Mouse (Mus musculus): ENCODE data around the gene Cttnbp2. TPM values are rescaled to one million over a fixed set of nuclear protein-coding genes. Genes with fewer than 3 reads are reported as not detected.

Cttnbp2 gene
- under 1 TPM; 0.40 to 0.56 TPM for polyA plus RNA-seq (2017; shearing (Covaris generic))

DNA sequence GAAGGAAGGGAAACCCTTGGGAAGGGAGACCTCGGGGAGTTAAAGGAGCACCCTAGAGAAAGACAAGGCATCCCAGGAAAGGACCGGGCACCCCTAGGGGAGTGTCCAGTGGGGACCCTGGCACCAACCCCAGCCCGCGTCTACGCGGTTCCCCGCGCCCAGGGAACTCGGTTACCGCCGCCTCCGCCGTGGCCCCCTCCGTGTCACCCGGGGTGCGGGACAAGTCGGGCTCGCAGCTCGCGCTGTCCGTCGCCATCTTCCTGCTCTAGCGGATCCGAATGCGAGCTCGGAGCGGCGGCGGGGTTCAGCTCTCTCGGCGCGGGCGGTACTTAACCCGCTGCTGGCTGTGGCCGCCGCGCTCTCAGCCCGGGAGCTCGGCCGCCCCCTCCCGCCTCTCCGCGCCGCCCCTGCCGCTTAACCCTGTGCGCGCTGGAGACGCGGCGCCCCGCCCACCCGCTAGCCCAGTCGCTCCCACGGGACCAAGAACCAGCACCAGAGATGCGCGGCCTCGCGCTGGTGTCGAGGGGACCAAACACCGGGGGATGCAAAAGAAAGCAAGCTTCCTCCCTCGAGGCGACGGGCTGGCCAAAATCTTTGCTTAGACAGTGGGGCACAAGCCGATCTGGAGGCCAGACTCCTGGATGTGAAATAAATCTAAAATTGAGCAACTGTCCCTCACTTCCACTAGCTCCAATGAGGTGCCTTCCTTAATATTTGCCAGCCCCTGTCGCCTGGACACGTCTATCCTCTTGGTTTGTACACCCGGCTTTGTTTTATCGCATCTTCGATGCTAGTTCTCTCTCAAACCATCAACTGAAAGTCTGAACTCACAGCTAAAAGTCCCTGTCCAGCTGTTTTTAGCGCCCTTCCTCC lies at the start of gene Cttnbp2:
Gene Cttnbp2, minus strand, starts transcription at position 364 of the 873 bp plus-strand sequence.
- no peak for ATAC-seq

DNA sequence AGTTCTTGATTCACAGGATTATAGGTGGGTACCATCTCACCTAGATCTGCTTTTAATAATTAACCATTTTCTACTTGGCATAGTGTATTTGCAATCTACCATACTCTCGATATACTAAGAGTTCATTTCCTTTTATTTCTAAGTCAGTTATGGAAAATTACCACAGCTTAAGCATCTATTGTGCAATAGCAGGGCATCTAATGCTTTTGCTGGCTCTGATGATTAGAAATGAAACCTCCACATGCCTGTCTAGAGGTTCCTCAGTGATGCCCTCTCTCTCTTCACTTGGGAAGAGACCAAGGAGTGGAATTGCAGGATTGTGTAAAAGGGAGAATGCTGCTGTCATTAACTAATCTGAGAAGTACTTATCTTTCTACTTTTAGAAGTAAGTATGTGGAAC lies 44.4 kb upstream of the Cttnbp2 start:
- ATAC-seq, result no peak

DNA sequence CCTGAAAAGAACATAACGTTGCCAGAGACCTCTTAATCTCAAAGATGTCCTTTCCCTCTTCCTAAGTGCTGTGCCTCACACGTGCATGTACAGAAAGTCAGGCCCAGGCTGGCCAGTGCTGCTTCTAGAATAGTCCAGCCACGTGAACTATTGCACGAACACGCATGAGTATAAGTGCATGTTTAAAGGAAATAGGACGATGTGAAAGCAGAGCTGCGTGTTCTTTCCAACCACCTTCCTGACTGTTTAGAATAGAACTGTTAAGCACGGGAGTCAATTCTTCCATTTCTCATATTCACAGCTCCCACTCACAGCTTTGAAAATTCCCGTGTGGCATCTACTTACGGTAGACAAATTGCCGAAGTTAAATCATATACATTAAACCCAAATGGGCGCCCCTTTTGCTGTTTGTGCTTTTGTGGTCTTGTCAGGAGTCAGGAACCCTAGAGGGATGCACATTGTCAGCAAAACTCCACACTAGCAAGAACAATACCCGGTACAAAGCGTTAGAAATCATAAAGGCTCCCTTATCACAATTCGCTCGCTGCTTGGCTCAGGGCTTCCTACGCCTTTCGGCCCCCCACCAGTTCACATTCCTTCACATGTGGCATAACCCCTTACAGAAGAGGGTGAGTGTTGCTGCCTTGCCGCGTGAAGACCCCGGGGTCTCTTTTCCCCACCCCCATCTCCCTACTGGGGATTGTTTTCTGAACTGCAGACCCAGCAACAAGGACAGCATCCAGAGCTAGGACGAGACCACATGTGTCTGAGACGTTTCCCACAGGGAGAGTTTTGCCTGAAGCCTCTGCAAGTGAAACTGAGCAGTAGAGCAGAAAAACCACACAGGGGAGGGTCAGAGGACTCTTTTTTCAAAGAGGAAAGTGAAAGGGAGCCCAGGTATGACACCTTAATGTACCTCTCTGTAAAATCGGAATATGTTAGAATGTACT lies 33.1 kb upstream of the Cttnbp2 start:
- no peak for ATAC-seq

DNA sequence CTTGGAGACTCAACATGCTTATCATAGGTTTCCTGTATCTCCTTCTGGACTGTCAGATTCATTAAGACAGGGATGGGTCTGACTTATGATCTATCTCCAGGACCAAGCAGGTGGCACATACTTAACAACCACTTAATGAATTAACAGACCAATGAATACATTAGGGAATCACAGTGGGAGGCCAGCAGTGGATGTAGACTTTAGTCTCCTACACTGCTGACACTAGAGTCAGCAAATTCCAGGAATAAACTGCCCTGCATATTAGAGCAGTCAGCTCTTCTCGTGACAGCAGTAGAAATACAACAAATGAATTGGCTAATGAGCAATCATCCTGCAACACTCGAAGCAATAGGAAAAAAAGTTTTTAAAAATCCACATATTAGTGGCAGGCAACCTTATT lies 29.2 kb upstream of the Cttnbp2 start:
- ATAC-seq, result no peak

DNA sequence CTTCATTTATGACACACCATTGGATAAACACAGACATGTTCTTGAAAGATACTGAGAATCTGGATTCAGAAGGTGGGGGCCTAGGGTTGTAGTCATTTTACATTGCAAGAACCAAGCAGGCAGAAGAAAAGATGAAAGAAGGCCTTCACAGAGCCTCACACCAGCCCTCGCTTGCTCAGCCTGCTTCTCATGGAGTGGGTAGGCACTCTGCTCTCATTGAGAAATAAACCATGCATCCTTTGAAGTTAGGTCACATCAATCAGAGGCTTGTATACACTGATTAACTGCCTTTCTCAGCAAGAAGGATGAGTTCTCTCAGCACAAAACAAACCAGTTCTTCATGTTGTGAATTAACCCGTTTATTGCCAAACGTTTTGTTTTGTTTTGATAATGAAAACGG lies 25.8 kb upstream of the Cttnbp2 start:
- ATAC-seq, result no peak

DNA sequence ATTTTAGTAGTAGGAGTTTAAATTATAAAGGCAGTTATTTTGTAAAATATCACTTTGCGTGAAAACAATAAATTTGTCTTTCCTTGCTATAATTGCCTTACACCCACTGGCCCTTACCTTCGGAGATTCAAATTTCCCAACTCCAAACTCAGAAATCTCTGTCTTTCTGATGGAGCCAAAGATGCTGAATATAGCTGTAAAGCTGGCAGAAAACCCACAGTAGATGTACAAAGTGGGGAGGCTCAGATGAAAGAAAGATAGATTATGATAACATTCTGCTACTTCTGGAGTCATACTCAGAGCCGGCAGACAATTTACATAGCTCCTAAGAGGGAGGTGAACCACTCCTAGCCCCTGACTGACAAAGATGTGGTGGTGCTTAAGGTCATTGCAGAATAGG lies 15.8 kb upstream of the Cttnbp2 start:
- no peak for ATAC-seq

DNA sequence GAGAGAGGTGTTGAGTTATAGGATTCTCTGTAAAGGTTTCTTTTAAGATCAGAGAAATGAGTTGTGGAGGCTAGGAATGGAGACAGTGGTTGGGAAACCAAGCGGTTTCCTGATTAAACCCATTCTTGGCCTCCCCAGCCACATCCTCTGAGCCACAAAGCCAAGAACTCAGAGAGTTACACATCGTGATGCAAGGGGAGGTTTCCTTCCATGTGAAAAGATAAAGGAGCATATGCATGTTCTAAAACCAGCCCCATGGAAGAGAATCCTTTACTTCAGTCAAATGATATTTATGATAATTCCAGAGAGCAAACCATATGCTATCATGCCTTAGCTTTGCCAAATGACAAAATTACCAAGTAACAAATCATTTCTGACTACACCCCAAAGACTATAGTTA lies 3.0 kb upstream of the Cttnbp2 start:
- no peak for ATAC-seq

DNA sequence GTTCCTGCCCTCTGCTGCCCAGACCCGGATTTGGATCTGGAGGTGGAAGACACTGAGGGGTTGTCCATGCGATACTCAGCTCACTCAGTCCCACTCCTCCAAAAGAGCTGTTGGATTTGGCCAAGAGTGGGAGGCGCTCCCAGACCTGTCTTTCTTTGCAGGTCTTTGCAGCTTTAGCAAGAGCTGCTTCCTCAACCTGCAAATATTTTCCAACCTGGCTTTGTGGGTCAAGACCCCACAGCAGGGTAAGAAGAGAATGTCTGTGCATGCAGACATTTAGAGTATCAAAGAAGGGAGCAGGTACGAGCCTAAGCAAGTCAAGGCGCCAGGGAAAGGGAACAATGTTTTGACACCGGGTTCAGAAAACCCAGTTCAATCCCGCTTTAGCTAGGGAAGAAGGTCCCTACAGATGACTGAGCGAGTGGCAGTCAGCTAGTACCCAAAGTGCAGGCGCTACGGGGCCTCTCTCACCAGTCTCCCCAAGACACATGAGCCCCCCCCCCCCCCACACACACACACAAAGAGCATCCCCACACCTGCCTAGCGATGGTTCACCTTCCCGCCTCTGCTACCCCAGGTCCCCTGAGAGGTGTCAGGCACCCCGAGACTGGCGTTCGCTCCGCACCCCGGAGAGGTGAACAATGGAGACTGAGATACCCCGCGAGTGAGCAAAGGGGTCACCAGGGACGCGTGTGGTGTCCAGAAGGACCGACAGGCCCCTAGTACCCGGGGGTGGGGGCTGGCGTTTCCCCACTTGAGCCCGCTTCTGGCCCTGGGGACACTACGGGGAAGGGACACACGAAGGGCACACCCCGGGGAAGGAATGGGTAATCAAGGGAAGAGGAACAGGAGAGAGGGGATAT lies 801 bp downstream of the Cttnbp2 start:
- no peak for ATAC-seq

DNA sequence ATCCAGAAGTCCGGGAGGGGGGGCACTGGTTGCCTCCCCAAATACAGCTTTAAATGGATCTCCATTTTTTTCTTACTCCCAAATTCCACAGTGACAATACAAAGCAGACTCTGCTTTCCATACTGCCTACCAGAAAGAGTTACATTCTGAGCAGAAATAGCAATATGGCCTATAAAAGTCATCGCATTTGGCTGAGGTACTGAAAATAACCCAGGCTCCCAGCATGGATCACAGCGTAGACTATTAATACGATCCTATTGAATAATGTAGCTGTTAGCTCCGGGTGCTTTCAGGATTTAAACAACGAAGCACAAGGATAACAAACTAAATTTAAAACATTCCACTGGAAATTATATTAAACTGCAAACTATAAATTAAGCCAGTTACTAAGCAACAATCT lies 2.8 kb downstream of the Cttnbp2 start:
- no peak for ATAC-seq

DNA sequence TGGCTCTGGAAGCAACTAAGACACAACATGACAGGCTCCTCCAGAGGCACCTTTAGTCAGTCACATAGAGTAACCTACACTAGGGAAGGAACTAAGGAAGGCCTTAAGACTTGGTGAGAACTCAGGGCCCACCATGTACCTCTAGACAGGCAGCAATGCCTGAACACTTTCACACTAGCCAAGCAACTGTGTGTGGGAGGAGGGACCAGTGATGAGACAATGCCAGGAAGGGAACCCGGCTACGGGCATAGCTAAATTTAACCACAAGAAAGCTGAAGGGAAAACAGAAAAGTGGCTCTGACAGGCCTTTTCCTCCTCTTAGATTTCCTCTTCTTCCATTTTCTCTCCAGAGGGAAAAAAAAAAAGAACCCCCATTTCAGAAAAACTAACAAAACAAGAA lies 6.6 kb downstream of the Cttnbp2 start:
- no peak for ATAC-seq

DNA sequence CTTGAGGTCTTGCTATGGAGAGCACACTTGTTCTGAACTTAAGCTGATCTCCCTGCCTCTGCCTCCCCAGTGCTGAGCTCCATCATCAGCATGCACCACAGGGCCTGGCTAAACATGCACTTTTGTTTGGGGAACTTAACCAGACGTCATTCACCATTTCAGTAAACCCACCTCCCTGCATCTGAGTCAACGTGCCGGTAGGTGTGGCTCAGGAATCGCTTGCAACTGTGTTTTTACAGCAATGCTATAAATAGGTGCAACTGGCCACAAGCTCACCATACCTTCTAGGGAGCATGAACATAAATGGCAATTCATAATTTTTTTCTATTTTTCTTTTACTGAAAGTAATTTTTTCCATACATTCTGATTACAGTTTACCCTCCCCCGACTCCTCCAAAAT lies 14.8 kb downstream of the Cttnbp2 start:
- no peak for ATAC-seq

DNA sequence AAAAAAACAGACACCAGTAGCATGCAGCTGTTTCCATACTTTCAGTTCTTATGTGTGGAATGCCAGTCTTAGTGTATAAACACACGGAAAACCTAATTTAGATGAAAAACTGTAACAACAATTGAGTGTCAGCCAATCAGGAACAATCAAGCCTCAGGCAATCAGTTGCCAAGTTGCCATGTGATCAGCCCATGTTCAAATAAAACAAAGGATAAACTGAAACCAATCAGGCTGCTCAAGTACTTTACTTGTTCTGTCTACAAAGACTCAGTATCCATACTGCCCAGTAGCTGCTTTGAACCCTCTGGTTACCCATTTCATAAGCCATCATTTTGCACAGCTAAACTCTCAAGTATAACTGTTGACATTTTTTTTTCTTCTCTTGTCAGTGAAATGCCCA lies 21.7 kb downstream of the Cttnbp2 start:
- ATAC-seq, result no peak

DNA sequence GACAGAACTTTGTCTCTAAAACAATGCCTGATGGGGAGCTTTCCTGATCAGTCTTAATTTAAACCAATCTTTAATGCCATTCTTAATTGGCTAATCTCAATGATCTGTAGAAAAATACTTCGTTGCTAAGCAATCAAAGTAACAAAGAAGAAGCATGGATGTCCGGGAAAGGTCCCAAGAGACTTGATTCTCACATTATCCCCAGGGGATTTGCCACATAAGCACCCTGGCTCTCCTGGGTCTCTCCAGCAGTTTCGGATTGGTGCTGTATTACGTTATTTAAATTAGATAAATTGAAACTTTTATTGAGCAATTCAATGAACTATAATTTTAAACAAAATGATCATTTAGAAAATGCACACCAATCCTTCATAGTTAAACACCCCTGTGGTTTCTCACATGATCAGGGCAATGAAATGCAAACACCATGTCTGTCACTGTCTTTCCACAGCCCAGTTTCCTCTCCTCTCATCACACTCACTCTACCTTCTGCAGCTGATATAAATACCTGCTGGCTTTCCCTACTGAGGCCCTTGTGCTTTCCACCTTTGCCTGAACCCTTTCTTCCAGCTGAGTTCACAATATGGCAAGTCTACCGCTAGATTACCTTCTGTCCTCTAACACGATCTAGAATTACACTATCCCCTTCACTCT lies 22.3 kb downstream of the Cttnbp2 start:
- ATAC-seq, result no peak

DNA sequence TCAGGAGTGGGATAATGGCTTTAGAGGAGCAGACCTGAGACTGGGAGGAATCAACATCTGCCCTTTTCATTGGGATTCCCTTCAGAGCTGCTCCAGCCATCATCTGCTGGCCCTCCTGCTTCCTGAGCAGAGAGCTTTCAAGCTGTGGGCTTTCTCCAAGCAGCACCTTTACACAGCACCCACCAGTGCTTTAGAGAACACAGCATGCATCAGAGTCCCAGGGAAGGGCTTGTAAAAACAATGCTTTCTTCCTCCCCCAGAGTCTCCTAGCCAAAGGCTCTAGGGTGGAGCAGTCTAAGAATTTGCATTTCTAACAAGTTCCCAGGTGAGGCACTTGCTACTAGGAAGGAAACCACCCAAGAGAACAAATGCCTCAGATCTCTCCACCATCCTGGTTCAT lies 29.6 kb downstream of the Cttnbp2 start:
- ATAC-seq, result no peak

DNA sequence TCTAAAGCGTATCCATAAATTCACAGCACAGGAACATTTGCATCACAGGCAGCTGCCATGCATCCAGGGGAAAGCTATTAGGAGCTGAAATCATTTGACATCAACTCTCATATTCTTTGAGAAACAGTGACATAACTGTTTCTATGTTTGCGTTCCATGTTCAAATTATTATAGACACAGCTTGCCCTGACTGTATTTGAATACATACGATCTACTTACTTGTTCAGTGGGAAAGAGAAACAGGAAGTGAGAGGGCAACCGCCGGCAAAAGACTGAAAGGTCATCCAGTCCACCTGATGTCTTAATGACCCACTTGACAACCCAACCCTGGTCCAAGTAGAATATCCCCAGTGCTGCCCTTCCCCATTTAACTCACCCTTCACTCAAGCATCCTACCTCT lies 30.6 kb downstream of the Cttnbp2 start:
- no peak for ATAC-seq

DNA sequence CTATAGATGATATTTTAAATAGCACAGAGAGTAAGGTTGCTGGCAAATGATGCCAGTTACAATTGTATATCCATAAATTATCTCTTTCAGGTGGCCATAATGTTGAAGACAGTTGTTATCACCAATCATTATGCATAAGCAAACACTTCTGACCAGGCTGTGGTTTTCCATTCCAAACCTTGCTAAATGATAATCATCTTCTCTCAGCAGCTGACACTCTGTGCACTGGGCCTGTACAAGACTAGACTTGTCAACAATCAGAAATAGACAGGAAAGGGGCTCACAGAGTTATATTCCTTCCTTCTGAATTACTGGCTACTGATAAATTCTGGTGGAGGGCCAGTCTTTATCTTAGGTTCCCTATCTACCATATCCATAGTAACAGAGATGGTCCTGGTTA lies 32.1 kb downstream of the Cttnbp2 start:
- ATAC-seq, result no peak

DNA sequence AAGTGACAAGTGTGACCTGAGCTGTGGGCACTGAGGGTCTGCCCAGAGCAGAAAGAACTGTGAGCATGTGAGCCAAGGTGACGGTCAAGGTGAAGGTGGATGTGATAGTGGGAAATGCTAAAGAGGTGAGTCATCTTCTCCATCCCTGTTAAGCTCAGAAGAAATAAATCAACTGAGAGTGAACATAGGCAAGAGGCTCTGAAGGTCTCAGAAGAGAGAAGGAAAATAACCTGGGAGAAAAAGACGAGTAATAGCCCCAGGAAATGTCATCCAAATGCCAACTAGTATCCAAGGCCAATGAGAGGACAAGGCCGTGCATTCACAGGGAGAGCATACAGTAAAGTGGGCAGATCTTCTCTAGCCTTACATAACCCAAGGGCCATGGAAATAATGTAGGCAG lies 32.9 kb downstream of the Cttnbp2 start:
- no peak for ATAC-seq

DNA sequence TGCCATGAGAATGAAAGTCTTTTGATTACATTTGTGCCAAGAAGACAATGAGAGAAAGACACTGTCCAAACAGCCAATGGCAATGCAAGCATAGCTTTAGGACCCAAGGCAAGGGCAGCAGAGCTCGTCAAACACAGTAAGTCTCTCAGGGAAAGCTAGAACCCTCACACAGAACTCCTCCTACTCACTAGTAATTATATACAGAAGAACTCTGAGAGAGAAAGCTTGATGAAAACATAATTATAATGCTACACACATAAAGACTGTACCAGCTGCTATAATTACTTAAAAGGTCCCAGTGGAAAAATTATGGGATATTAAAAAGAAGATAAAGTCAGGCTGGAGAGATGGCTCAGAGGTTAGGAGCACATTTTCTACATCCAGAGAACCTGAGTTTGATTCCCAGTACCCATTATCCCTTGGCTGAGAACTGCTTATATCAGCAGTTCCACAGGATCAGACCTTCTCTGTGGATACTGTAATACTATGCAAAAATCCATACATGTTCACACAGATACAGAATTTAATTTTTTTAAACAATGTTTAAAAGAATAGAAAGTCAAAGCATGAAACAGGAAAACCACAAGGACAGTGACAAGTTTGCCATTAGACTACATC lies 37.2 kb downstream of the Cttnbp2 start:
- ATAC-seq, result no peak

DNA sequence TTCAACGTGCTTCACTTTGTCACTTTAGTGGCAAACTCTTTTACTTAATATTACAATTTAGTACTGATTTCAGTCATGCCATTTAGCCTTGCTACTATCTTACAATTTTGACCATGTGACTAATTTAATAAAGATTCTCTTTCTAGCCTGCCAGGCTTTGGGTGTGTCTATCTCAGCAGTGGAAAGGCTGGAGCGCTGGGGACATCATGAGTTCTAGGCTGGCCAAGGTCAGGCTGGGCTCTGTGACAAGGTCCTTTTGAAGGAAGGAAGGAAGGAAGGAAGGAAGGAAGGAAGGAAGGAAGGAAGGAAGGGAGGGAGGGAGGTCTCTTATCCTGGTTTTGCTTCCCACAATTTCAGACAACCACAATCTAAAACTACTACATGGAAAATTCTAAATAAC lies 39.7 kb downstream of the Cttnbp2 start:
- ATAC-seq, result no peak

DNA sequence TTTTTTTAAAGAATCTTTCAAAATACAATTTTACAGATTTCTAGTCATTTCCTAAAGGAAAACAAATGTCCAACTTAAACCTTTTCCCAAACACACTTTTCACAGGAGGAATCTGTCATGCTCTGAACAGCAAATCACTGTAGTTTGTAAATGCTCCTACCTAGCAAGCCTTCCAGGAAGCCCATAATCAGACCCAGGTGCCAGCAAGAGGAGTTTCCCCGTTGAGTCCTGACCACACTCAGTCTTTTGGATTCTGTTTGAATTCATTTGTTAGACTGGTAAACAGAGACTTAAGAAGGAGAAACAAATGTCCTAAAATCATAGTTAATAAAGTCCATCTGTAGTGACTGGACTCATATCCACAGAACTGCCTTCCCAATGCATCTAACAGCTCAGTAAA lies 40.1 kb downstream of the Cttnbp2 start:
- no peak for ATAC-seq

DNA sequence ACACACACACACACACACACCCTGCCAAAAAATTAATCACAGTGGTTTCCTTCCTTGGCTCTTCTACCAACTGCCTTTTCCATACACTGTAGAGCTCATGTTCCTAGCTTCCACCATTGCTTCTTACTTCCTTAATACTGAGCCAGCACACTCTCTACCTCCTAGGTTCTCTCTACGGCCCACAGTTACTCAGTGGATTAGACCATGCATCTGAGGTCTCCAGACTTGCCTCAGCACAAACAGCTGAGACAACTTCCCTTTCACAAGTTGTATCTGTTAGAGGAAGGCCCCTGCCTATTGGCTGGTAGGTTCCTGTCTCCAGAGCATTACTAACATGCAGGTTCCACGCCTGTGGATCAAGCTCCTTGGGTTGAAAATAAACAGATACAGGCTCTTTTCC lies 45.4 kb downstream of the Cttnbp2 start:
- no peak for ATAC-seq

DNA sequence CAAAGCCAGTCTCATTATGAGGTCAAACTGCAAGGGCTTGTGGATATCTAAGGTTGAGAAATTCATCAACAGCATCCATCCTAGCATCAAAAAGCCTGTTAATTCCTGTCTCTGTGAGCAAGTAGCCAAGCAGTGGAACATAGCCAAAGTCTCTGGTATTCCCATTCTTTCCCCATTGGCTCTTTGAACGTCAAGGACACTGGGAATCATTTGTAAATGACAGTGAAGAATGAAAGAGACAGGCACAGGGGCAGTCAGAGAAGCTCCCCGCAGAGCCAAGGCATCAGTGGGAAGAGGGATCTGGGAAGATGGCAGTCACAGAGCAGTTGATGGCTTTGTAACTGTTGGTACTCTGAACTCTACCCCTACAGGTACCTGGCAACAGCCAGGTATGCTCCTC lies 46.9 kb downstream of the Cttnbp2 start:
- ATAC-seq, result no peak
